ENCODE assay signal across 39 mouse cellular contexts in genomic region chr10:118319024-118319423, GRCm38 (mm10). TPM values are rescaled to one million over a fixed set of nuclear protein-coding genes. Genes with fewer than 3 reads are reported as not detected.
"Had no signal": no experiment of that assay in that cellular context is flagged by ENCODE, and none has a peak within 500 bp of the region (broad histone marks: within the 10 kb centered on the region; RNA-seq: fewer than 3 reads in every experiment).

No protein-coding gene starts in this region.

- H3K27me3 ChIP-seq: hindbrain, embryonic 13.5 days; hindbrain, embryonic 15.5 days; limb, embryonic 13.5 days; limb, embryonic 15.5 days; liver, embryonic 12.5 days had no signal

- H3K9me3 ChIP-seq: hindbrain, embryonic 13.5 days; hindbrain, embryonic 15.5 days; limb, embryonic 13.5 days; limb, embryonic 15.5 days; liver, embryonic 12.5 days had no signal

- H3K4me3 ChIP-seq: heart, adult 2 months; hindbrain, embryonic 13.5 days; hindbrain, embryonic 15.5 days; layer of hippocampus, adult 2 months; left cerebral cortex, adult 2 months; limb, embryonic 13.5 days; limb, embryonic 15.5 days; liver, embryonic 12.5 days had no signal

- H3K4me1 ChIP-seq: hindbrain, embryonic 13.5 days; hindbrain, embryonic 15.5 days; limb, embryonic 13.5 days; limb, embryonic 15.5 days; liver, embryonic 12.5 days had no signal

- H3K4me2 ChIP-seq: heart, embryonic 11.5 days; hindbrain, embryonic 13.5 days; hindbrain, embryonic 15.5 days; limb, embryonic 13.5 days; limb, embryonic 15.5 days; liver, embryonic 12.5 days had no signal

- ATAC-seq: hindbrain, postnatal 0 days; intestine, embryonic 16.5 days; liver, embryonic 12.5 days had no signal

- H3K9ac ChIP-seq: hindbrain, embryonic 13.5 days; hindbrain, embryonic 15.5 days; limb, embryonic 13.5 days; limb, embryonic 15.5 days; liver, embryonic 12.5 days; liver, embryonic 14.5 days had no signal

- H3K27ac ChIP-seq: heart, adult 2 months; hindbrain, embryonic 13.5 days; hindbrain, embryonic 15.5 days; hindbrain, postnatal 0 days; layer of hippocampus, adult 2 months; left cerebral cortex, adult 2 months; limb, embryonic 13.5 days; limb, embryonic 15.5 days; liver, embryonic 12.5 days; liver, embryonic 14.5 days had no signal

- DNase-seq: gastrocnemius, postnatal 14 days; gastrocnemius, postnatal 36 days; heart, adult 2 months; heart, postnatal 10 days; heart, postnatal 36 days; kidney, adult 11 months; kidney, adult 8-10 months; kidney, postnatal 10 days; kidney, postnatal 25 days; kidney, postnatal 4 days; left cerebral cortex, postnatal 4 days had no signal

- H3K36me3 ChIP-seq: hindbrain, embryonic 13.5 days; hindbrain, embryonic 15.5 days; limb, embryonic 13.5 days; limb, embryonic 15.5 days; liver, embryonic 12.5 days had no signal

RNA-seq across cellular contexts. Expression of gene Gm9040, which starts 7.7 kb away (rescaled TPM):
- total RNA-seq: gastrocnemius, adult 18-20 months; gastrocnemius, adult 8-10 months; gastrocnemius, postnatal 14 days; gastrocnemius, postnatal 36 days; heart, adult 2 months; heart, postnatal 10 days; heart, postnatal 36 days; hematopoietic stem cell, adult 5-6 weeks; hindbrain, postnatal 0 days; layer of hippocampus, adult 2 months; layer of hippocampus, postnatal 10 days; layer of hippocampus, postnatal 25 days; left cerebral cortex, adult 2 months; left cerebral cortex, postnatal 10 days; left cerebral cortex, postnatal 25 days; left cerebral cortex, postnatal 4 days; liver, adult 2 months had no signal
- polyA plus RNA-seq: gonadal fat pad, adult 2 months; heart, adult 2 months; heart, embryonic 11.5 days; heart, embryonic 14.5 days; heart, embryonic 16.5 days; hindbrain, embryonic 11.5 days; hindbrain, embryonic 15.5 days; hindbrain, postnatal 0 days; intestine, embryonic 14.5 days; intestine, embryonic 16.5 days; kidney, embryonic 14.5 days; kidney, embryonic 16.5 days; limb, embryonic 13.5 days; limb, embryonic 15.5 days; liver, adult 2 months; liver, embryonic 12.5 days; liver, embryonic 14.5 days; liver, embryonic 16.5 days had no signal

RNA-seq across cellular contexts. Expression of gene Gm9044, which starts 13.2 kb away (rescaled TPM):
- total RNA-seq: gastrocnemius, adult 18-20 months; gastrocnemius, adult 8-10 months; gastrocnemius, postnatal 14 days; gastrocnemius, postnatal 36 days; heart, adult 2 months; heart, postnatal 10 days; heart, postnatal 36 days; hematopoietic stem cell, adult 5-6 weeks; hindbrain, postnatal 0 days; layer of hippocampus, adult 2 months; layer of hippocampus, postnatal 10 days; layer of hippocampus, postnatal 25 days; left cerebral cortex, adult 2 months; left cerebral cortex, postnatal 10 days; left cerebral cortex, postnatal 25 days; left cerebral cortex, postnatal 4 days; liver, adult 2 months had no signal
- polyA plus RNA-seq: gonadal fat pad, adult 2 months; heart, adult 2 months; heart, embryonic 11.5 days; heart, embryonic 14.5 days; heart, embryonic 16.5 days; hindbrain, embryonic 11.5 days; hindbrain, embryonic 15.5 days; hindbrain, postnatal 0 days; intestine, embryonic 14.5 days; intestine, embryonic 16.5 days; kidney, embryonic 14.5 days; kidney, embryonic 16.5 days; limb, embryonic 13.5 days; limb, embryonic 15.5 days; liver, adult 2 months; liver, embryonic 12.5 days; liver, embryonic 14.5 days; liver, embryonic 16.5 days had no signal

RNA-seq across cellular contexts. Expression of gene Gm9045, which starts 18.6 kb away (rescaled TPM):
- total RNA-seq: gastrocnemius, adult 18-20 months; gastrocnemius, adult 8-10 months; gastrocnemius, postnatal 14 days; gastrocnemius, postnatal 36 days; heart, adult 2 months; heart, postnatal 10 days; heart, postnatal 36 days; hematopoietic stem cell, adult 5-6 weeks; hindbrain, postnatal 0 days; layer of hippocampus, adult 2 months; layer of hippocampus, postnatal 10 days; layer of hippocampus, postnatal 25 days; left cerebral cortex, postnatal 10 days; left cerebral cortex, postnatal 25 days; left cerebral cortex, postnatal 4 days; liver, adult 2 months had no signal
- polyA plus RNA-seq: gonadal fat pad, adult 2 months; heart, adult 2 months; heart, embryonic 11.5 days; heart, embryonic 14.5 days; hindbrain, embryonic 11.5 days; hindbrain, embryonic 13.5 days; hindbrain, embryonic 15.5 days; hindbrain, postnatal 0 days; intestine, embryonic 14.5 days; kidney, embryonic 14.5 days; kidney, embryonic 16.5 days; limb, embryonic 11.5 days; liver, adult 2 months; liver, embryonic 16.5 days had no signal

RNA-seq across cellular contexts. Expression of gene Gm9046, which starts 24.0 kb away (rescaled TPM):
- total RNA-seq: gastrocnemius, adult 18-20 months; gastrocnemius, adult 8-10 months; gastrocnemius, postnatal 14 days; gastrocnemius, postnatal 36 days; heart, adult 2 months; heart, postnatal 10 days; heart, postnatal 36 days; hematopoietic stem cell, adult 5-6 weeks; hindbrain, postnatal 0 days; layer of hippocampus, adult 2 months; layer of hippocampus, postnatal 10 days; layer of hippocampus, postnatal 25 days; left cerebral cortex, adult 2 months; left cerebral cortex, postnatal 10 days; left cerebral cortex, postnatal 25 days; left cerebral cortex, postnatal 4 days; liver, adult 2 months had no signal
- polyA plus RNA-seq: gonadal fat pad, adult 2 months; heart, adult 2 months; heart, embryonic 11.5 days; heart, embryonic 14.5 days; heart, embryonic 16.5 days; hindbrain, embryonic 11.5 days; hindbrain, embryonic 13.5 days; hindbrain, embryonic 15.5 days; hindbrain, postnatal 0 days; intestine, embryonic 14.5 days; intestine, embryonic 16.5 days; kidney, embryonic 14.5 days; kidney, embryonic 16.5 days; limb, embryonic 11.5 days; limb, embryonic 13.5 days; limb, embryonic 15.5 days; liver, adult 2 months; liver, embryonic 12.5 days; liver, embryonic 14.5 days; liver, embryonic 16.5 days had no signal

RNA-seq across cellular contexts. Expression of gene Iltifb, which starts 24.2 kb away (rescaled TPM):
- total RNA-seq: gastrocnemius, adult 18-20 months; gastrocnemius, adult 8-10 months; gastrocnemius, postnatal 14 days; gastrocnemius, postnatal 36 days; heart, adult 2 months; heart, postnatal 10 days; heart, postnatal 36 days; hematopoietic stem cell, adult 5-6 weeks; hindbrain, postnatal 0 days; layer of hippocampus, adult 2 months; layer of hippocampus, postnatal 10 days; layer of hippocampus, postnatal 25 days; left cerebral cortex, adult 2 months; left cerebral cortex, postnatal 25 days; left cerebral cortex, postnatal 4 days; liver, adult 2 months had no signal
- polyA plus RNA-seq: gonadal fat pad, adult 2 months; heart, adult 2 months; heart, embryonic 11.5 days; heart, embryonic 14.5 days; heart, embryonic 16.5 days; hindbrain, embryonic 11.5 days; hindbrain, embryonic 13.5 days; intestine, embryonic 14.5 days; intestine, embryonic 16.5 days; kidney, embryonic 14.5 days; kidney, embryonic 16.5 days; limb, embryonic 11.5 days; limb, embryonic 13.5 days; limb, embryonic 15.5 days; liver, adult 2 months; liver, embryonic 12.5 days; liver, embryonic 14.5 days; liver, embryonic 16.5 days had no signal
